Mouse (Mus musculus) gastrocnemius, postnatal 36 days (tissue): ENCODE measurements around the gene Klf14. TPM values are rescaled to one million over a fixed set of nuclear protein-coding genes. Genes with fewer than 3 reads are reported as not detected.

Experiments
- DNase-seq, 2 experiments: peaks; one replicate each; pipeline ENCODE4 v3.0.0; 2022
- intact Hi-C: fragments of 180-260 bp; cut with DNase I; formaldehyde crosslinking; loops from one replicate; pipeline ENCODE4 v1.15.1; 2025
- long read RNA-seq, 2 experiments: library from polyadenylated mRNA; stranded (forward); transcript quantifications; one replicate each; pipeline ENCODE4 v2.0.0; 2021
- total RNA-seq, 2 experiments: library from RNA; stranded (reverse); gene quantifications; 2 replicates each; pipeline ENCODE4 v1.2.3; 2021

Klf14 gene
- under 1 TPM; 0.10 to 0.13 TPM for total RNA-seq
- long read RNA-seq, experiment 1: 0 reads
- long read RNA-seq, experiment 2: 0 reads

GRCm38 (mm10) chr6:30958736-30959540 is at the start of gene Klf14:
Gene Klf14 (minus strand): TSS chr6:30959078.
- intact Hi-C loops: no loop called here
- peak; percentile 31 to 35 for DNase-seq

GRCm38 (mm10) chr6:31006111-31006600 is 47.3 kb upstream of the Klf14 start:
- intact Hi-C loops: no loop called here
- no peak for DNase-seq

- no peak for DNase-seq
- intact Hi-C loops: no loop called here
Observed at GRCm38 (mm10) chr6:30986393-30986792, 27.5 kb upstream of the Klf14 start.

GRCm38 (mm10) chr6:30983021-30983420 is 24.1 kb upstream of the Klf14 start:
- DNase-seq: no peak
- intact Hi-C loops: loop anchor here (2.0 kb wide), 1 partner anchor 448 kb away; no protein-coding TSS in a partner anchor

GRCm38 (mm10) chr6:30982372-30982980 is 23.6 kb upstream of the Klf14 start:
- intact Hi-C loops: loop anchor here (2.0 kb wide), 1 partner anchor 448 kb away; no protein-coding TSS in a partner anchor
- no peak for DNase-seq

- no peak for DNase-seq
- intact Hi-C loops: no loop called here
Observed at GRCm38 (mm10) chr6:30981351-30981750, 22.5 kb upstream of the Klf14 start.

- no peak for DNase-seq
- intact Hi-C loops: no loop called here
Observed at GRCm38 (mm10) chr6:30978615-30979014, 19.7 kb upstream of the Klf14 start.

- no peak for DNase-seq
- intact Hi-C loops: no loop called here
Observed at GRCm38 (mm10) chr6:30972121-30972520, 13.2 kb upstream of the Klf14 start.

GRCm38 (mm10) chr6:30957784-30958735 is 818 bp downstream of the Klf14 start:
- intact Hi-C loops: no loop called here
- DNase-seq: peak; percentile 18 to 29

- no peak for DNase-seq
- intact Hi-C loops: no loop called here
Observed at GRCm38 (mm10) chr6:30939264-30939663, 19.6 kb downstream of the Klf14 start.

- DNase-seq: no peak
- intact Hi-C loops: loop anchor here (10.0 kb wide), 1 partner anchor 388 kb away; no protein-coding TSS in a partner anchor
Observed at GRCm38 (mm10) chr6:30922821-30923220, 36.1 kb downstream of the Klf14 start.

GRCm38 (mm10) chr6:30921826-30922225 is 37.1 kb downstream of the Klf14 start:
- DNase-seq: no peak
- intact Hi-C loops: loop anchor here (10.0 kb wide), 1 partner anchor 387 kb away; no protein-coding TSS in a partner anchor

- intact Hi-C loops: loop anchor here (10.0 kb wide), 1 partner anchor 386 kb away; no protein-coding TSS in a partner anchor
- no peak for DNase-seq
Observed at GRCm38 (mm10) chr6:30920834-30921675, 37.8 kb downstream of the Klf14 start.

GRCm38 (mm10) chr6:30915473-30915872 is 43.4 kb downstream of the Klf14 start, which contains the start of gene Tsga13:
Gene Tsga13 (minus strand): TSS chr6:30915573.
- intact Hi-C loops: no loop called here
- no peak for DNase-seq

GRCm38 (mm10) chr6:30907970-30908369 is 50.9 kb downstream of the Klf14 start:
- DNase-seq: no peak
- intact Hi-C loops: no loop called here
